Mouse (Mus musculus) ES-E14 (cell line): ENCODE measurements around the gene Foxp2.

Experiments
- CHD2 ChIP-seq: IDR thresholded peaks from 2 replicates; pipeline ENCODE4 v1.6.1; 2014; ENCODE audit warnings: mild to moderate bottlenecking, low read depth, low read length, inconsistent platforms
- ZNF384 ChIP-seq: IDR thresholded peaks from 2 replicates; pipeline ENCODE4 v1.6.1; 2012; ENCODE audit warnings: low read depth, low read length, inconsistent platforms

DNA sequence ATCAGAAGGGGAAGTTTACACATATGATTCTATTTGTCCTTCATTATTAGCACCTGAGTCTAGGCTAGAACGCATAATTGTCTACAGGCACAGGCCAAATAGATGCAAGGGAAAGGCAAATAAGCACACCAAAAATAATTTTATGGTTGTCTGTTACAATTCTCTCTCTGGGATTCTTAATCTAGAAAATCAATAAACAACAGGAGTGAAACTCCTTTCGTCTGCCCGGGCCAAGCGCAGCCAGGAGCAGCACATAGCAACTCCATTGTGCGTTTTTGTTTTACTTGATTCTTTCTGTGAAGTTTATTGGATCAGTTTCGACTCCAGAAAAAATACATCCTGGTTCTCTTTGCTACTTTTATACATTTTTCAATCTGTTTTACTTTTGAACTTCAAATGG is 356.7 kb downstream of the Foxp2 start:
- TF ChIP-seq ZNF384 (no peak), CHD2 (no peak)
